Mouse (Mus musculus) kidney, adult 2 months (tissue): ENCODE measurements at regions not wholly inside any gene's neighbourhood (a gene's known extent, or its start where the extent isn't known, plus 50 kb on each side); places are given as distances from the start of the nearest gene placed in this dataset.

Experiments
- CTCF ChIP-seq: fragments of 200-500 bp; conservative IDR thresholded peaks from 2 replicates; pipeline ENCODE4 v1.5.1; 2011; ENCODE audit warnings: low read depth, mild to moderate bottlenecking, control low read depth, low read length, moderate library complexity, mixed read lengths; ENCODE audit not compliant: insufficient read depth, insufficient read length
- POLR2A ChIP-seq: fragments of 200-500 bp; IDR thresholded peaks from one replicate; pipeline ENCODE4 v1.6.1; 2011; ENCODE audit warnings: low read depth, low read length, control low read depth

DNA sequence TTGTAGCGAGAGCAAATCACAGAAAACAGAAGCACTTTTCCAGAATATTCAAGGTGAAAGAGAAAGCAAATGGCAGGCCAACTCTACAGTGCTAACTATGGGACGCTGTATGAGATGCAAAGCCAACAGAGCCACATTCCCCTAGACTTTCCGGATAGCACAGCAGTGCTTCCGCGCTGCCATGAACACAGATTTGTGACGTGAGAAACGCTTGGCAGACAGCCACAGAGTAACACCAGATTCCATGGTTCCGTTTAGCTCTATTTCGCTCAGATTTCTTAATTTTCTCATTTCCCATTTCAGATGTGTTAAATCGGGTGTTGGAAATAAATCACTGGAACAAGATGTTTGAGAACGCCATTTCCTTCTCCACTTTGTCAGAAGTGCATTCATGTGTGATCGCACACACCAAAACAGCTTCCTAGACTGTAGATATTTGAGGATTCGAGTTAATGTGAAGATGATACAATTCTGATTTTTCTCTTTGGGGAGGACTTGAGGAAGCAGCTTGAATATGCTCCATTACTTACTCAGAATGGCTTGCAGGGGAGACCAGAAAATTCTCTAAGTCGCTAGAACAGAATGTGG lies 424.8 kb upstream of the Nrsn1 start:
- TF ChIP-seq CTCF, result no peak
- no peak for TF ChIP-seq POLR2A
